Mouse (Mus musculus): ENCODE measurements around the gene Ncoa3. TPM values are rescaled to one million over a fixed set of nuclear protein-coding genes. Genes with fewer than 3 reads are reported as not detected.

The Ncoa3 gene
- polyA plus RNA-seq, 1 experiment from 2014 or later = 23.2 TPM

GRCm38 (mm10) chr2:166122781-166123180, 130.3 kb downstream of the Ncoa3 start:
- WGBS = 86% methylated on average over 6 of the region's 6 CpGs
- Histone ChIP-seq H3K27me3 (ENCODE audit: control insufficient read depth, insufficient read depth, low read length) (no peaks in the 10 kb centered on the region), H3K4me2 (replicated peaks; ENCODE audit: low read depth, low read length) (no peak overlapping the region), H3K4me1 (ENCODE audit: control insufficient read depth, insufficient read depth, low read length) (peaks cover 4% of the 10 kb centered on the region), H3K9me3 (ENCODE audit: control insufficient read depth, low read length) (no peaks in the 10 kb centered on the region), H3K4me3 (ENCODE audit: low read length) (no peak overlapping the region), H3K27ac (ENCODE audit: low read depth, low read length) (no peak overlapping the region), H3K36me3 (ENCODE audit: control insufficient read depth, insufficient read depth, low read length) (no peaks in the 10 kb centered on the region; the same call in 1 of the 2 replicates), H3K9ac (ENCODE audit: low read depth, low read length) (no peak overlapping the region)
- no peak for ATAC-seq (ENCODE audit: low FRiP score, low TSS enrichment)

Other genes starting within 250 kb of the Ncoa3 start
- gene Zmynd8, start 93.6 kb upstream of the Ncoa3 start, polyA plus RNA-seq (2014; fragmentation: Nextera tagmentation; extraction: Ambion mirVana) = 44.3 and 61.1 TPM in 2 replicates
- gene Sulf2, start 163.0 kb downstream of the Ncoa3 start, polyA plus RNA-seq (2014; fragmentation: Nextera tagmentation; extraction: Ambion mirVana) = 69.3 and 80.4 TPM in 2 replicates

All from kidney, embryonic 14.5 days (tissue).